Mouse (Mus musculus) neural tube, embryonic 11.5 days (tissue): ENCODE data around the gene Prdm1. TPM values are rescaled to one million over a fixed set of nuclear protein-coding genes. Genes with fewer than 3 reads are reported as not detected.

Experiments
- ATAC-seq: fragments of 200-750 bp; cut with Nextera tagmentation; 2 replicates; pipeline ENCODE4 v1.8.0; 2017; ENCODE audit warnings: moderate number of reproducible peaks, mild to moderate bottlenecking, moderate TSS enrichment, moderate library complexity; ENCODE audit not compliant: insufficient read depth, low FRiP score, low TSS enrichment
- DNase-seq: peaks from one replicate; pipeline ENCODE4 v3.0.0-alpha.2; 2015; ENCODE audit warnings: low spot score
- H3K27ac ChIP-seq: fragments of 300-500 bp; sonication (generic); 2 replicates; pipeline ENCODE4 v1.5.1; 2014; ENCODE audit warnings: low read depth, mild to moderate bottlenecking, low read length
- H3K27me3 ChIP-seq: fragments of 300-500 bp; sonication (generic); 2 replicates; pipeline ENCODE4 v1.6.1; 2014; ENCODE audit warnings: mild to moderate bottlenecking, low read length, mixed read lengths; ENCODE audit not compliant: control insufficient read depth, insufficient read depth
- H3K36me3 ChIP-seq: fragments of 300-500 bp; sonication (generic); 2 replicates; pipeline ENCODE4 v1.6.1; 2014; ENCODE audit warnings: mild to moderate bottlenecking, low read length, moderate library complexity, mixed read lengths; ENCODE audit not compliant: control insufficient read depth, insufficient read depth
- H3K4me1 ChIP-seq: fragments of 300-500 bp; sonication (generic); 2 replicates; pipeline ENCODE4 v1.6.1; 2014; ENCODE audit warnings: low read length, mixed read lengths; ENCODE audit not compliant: control insufficient read depth, insufficient read depth
- H3K4me2 ChIP-seq: fragments of 300-500 bp; sonication (generic); 2 replicates; pipeline ENCODE4 v1.6.1; 2014; ENCODE audit warnings: low read depth, mild to moderate bottlenecking, moderate library complexity
- H3K4me3 ChIP-seq: fragments of 300-500 bp; sonication (generic); 2 replicates; pipeline ENCODE4 v1.5.1; 2014; ENCODE audit warnings: low read depth, low read length
- H3K9ac ChIP-seq: fragments of 300-500 bp; sonication (generic); 2 replicates; pipeline ENCODE4 v1.6.1; 2014; ENCODE audit warnings: mild to moderate bottlenecking, low read length
- H3K9me3 ChIP-seq: fragments of 300-500 bp; sonication (generic); 2 replicates; pipeline ENCODE4 v1.6.1; 2016; ENCODE audit warnings: low read length; ENCODE audit not compliant: control insufficient read depth
- WGBS: fragments of 180-500 bp; shearing (Covaris S2); extraction: QIAGEN DNeasy Blood & Tissue Kit; methylation state at CpG from one replicate; pipeline ENCODE4 v1.1.7; 2014; 5-methylcytosine and 5-hydroxymethylcytosine counted together
- polyA plus RNA-seq: library from polyadenylated mRNA; unstranded; fragments of >200 nt; fragmentation: Nextera tagmentation; extraction: Ambion mirVana; gene quantifications from 2 replicates; pipeline ENCODE4 v1.2.1, GENCODE M21; 2014

Gene Prdm1
- polyA plus RNA-seq, 1 experiment from 2014 or later: 1.5 TPM

GRCm38 (mm10) chr10:44483116-44483515 lies 45.2 kb downstream of the Prdm1 start:
- ATAC-seq (no peak), DNase-seq (no peak)
- no peaks in the 10 kb centered on the region for H3K27me3 ChIP-seq
- WGBS: 45% methylated on average over 6 of the region's 6 CpGs
- H3K9ac ChIP-seq: no peak overlapping the region
- H3K4me3 ChIP-seq: no peak overlapping the region
- peaks cover 5% of the 10 kb centered on the region for H3K4me1 ChIP-seq
- H3K9me3 ChIP-seq: no peaks in the 10 kb centered on the region
- H3K36me3 ChIP-seq: no peaks in the 10 kb centered on the region
- H3K4me2 ChIP-seq: no peak overlapping the region
- H3K27ac ChIP-seq: no peak overlapping the region

GRCm38 (mm10) chr10:44481379-44481778 lies 46.9 kb downstream of the Prdm1 start:
- Histone ChIP-seq H3K27me3 (no peaks in the 10 kb centered on the region), H3K4me2 (no peak overlapping the region), H3K36me3 (no peaks in the 10 kb centered on the region), H3K4me3 (no peak overlapping the region), H3K9ac (no peak overlapping the region), H3K9me3 (no peaks in the 10 kb centered on the region), H3K4me1 (peaks cover 5% of the 10 kb centered on the region), H3K27ac (no peak overlapping the region)
- DNase-seq (no peak), ATAC-seq (no peak)
- WGBS: 95% methylated on average over 5 of the region's 5 CpGs

DNA sequence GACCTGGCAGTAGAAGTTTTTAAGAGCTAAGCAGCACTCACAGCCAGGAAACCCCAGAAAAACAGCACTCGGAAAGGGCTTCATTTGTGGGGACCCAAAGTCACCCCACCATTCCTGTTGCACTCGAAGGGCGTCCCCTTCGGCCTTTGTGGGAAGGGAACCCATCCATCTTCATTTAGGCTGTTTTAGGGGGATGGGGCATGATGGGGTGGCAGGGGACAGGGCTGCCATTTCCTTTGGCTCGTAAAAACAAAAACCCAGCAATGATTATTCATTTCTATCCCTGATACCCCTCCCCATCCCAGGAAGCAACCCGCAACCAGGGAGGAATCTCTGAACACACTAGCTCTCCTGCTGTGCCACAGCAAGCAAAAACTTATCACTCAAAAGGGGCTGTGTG lies 49.0 kb downstream of the Prdm1 start:
- Histone ChIP-seq H3K36me3 (no peaks in the 10 kb centered on the region), H3K27me3 (no peaks in the 10 kb centered on the region), H3K9ac (no peak overlapping the region), H3K9me3 (no peaks in the 10 kb centered on the region), H3K4me3 (no peak overlapping the region), H3K27ac (no peak overlapping the region), H3K4me2 (no peak overlapping the region), H3K4me1 (peaks cover 5% of the 10 kb centered on the region)
- WGBS: 8% methylated on average over 6 of the region's 6 CpGs
- no peak for ATAC-seq
- no peak for DNase-seq

- Histone ChIP-seq H3K36me3 (no peaks in the 10 kb centered on the region), H3K4me1 (peaks cover 5% of the 10 kb centered on the region), H3K4me3 (no peak overlapping the region), H3K4me2 (no peak overlapping the region), H3K9ac (no peak overlapping the region), H3K9me3 (no peaks in the 10 kb centered on the region), H3K27ac (no peak overlapping the region), H3K27me3 (no peaks in the 10 kb centered on the region)
- WGBS: 61% methylated on average over 5 of the region's 5 CpGs
- DNase-seq (no peak), ATAC-seq (no peak)
Observed at GRCm38 (mm10) chr10:44478091-44478490, 50.2 kb downstream of the Prdm1 start.

- no peak overlapping the region for H3K4me2 ChIP-seq
- no peak overlapping the region for H3K27ac ChIP-seq
- 92% methylated on average over 8 of the region's 8 CpGs for WGBS
- no peaks in the 10 kb centered on the region for H3K36me3 ChIP-seq
- no peak overlapping the region for H3K4me3 ChIP-seq
- ATAC-seq (no peak), DNase-seq (no peak)
- H3K9me3 ChIP-seq: no peaks in the 10 kb centered on the region
- H3K9ac ChIP-seq: no peak overlapping the region
- no peaks in the 10 kb centered on the region for H3K27me3 ChIP-seq
- peaks cover 5% of the 10 kb centered on the region for H3K4me1 ChIP-seq
Observed at GRCm38 (mm10) chr10:44477240-44477639, 51.1 kb downstream of the Prdm1 start.

- 76% methylated on average over 13 of the region's 13 CpGs for WGBS
- Histone ChIP-seq H3K9me3 (no peaks in the 10 kb centered on the region), H3K4me1 (peaks cover 5% of the 10 kb centered on the region), H3K36me3 (no peaks in the 10 kb centered on the region), H3K4me2 (no peak overlapping the region), H3K9ac (no peak overlapping the region), H3K27me3 (no peaks in the 10 kb centered on the region), H3K27ac (no peak overlapping the region), H3K4me3 (no peak overlapping the region)
- no peak for ATAC-seq
- DNase-seq: no peak
Observed at GRCm38 (mm10) chr10:44476523-44476922, 51.8 kb downstream of the Prdm1 start.

DNA sequence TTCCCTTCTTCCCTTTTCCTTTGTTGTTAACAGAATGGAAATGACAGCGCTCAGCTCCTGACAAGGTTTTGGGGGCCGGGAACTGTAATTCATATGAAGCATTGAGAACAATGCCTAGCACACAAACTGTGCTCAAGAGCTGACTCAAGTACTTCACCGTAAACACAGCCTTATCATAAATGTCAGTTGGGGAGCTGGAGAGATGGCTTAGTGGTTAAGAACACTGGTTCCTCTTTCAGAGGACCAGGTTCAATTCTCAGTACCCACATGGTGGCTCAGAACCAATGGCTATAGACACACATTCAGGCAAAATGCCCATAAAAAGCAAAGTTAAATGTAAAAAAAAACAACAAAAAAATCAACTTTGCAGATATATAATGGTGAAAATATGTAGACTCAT lies 52.9 kb downstream of the Prdm1 start:
- no peak for ATAC-seq
- 84% methylated on average over 3 of the region's 3 CpGs for WGBS

GRCm38 (mm10) chr10:44474256-44474655 lies 54.0 kb downstream of the Prdm1 start:
- Histone ChIP-seq H3K36me3 (no peaks in the 10 kb centered on the region), H3K27ac (no peak overlapping the region), H3K9ac (no peak overlapping the region), H3K4me2 (no peak overlapping the region), H3K27me3 (no peaks in the 10 kb centered on the region), H3K4me1 (peaks cover 2% of the 10 kb centered on the region), H3K9me3 (no peaks in the 10 kb centered on the region), H3K4me3 (no peak overlapping the region)
- 66% methylated on average over 10 of the region's 10 CpGs for WGBS
- peak; percentile 33 for DNase-seq
- no peak for ATAC-seq

More for the DNA sequence above, 52.9 kb downstream of the Prdm1 start:
- H3K36me3 ChIP-seq: no peaks in the 10 kb centered on the region
- H3K9ac ChIP-seq: no peak overlapping the region
- no peak overlapping the region for H3K27ac ChIP-seq
- no peak for DNase-seq
- H3K9me3 ChIP-seq: no peaks in the 10 kb centered on the region
- H3K4me2 ChIP-seq: no peak overlapping the region
- peaks cover 5% of the 10 kb centered on the region for H3K4me1 ChIP-seq
- no peaks in the 10 kb centered on the region for H3K27me3 ChIP-seq
- H3K4me3 ChIP-seq: no peak overlapping the region

DNA sequence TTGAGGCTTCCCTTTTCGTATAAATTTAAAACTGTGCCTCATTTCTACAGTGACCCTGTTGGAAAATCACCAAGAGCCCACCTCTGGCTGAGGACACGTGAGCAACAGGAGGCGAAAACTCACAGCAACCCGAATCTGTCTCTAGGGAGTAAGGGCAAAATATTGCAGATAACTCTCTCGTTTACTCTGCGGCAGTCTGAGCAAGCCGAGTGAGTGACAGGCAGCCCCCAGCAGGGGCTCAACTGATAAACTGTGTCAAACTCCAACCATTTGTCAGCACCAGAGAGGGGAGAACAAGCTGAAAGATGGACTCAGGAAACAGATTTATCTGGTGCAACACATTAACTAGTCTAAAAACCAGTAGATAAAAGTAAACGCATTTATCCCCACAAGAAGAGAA lies 62.7 kb downstream of the Prdm1 start:
- H3K4me3 ChIP-seq: no peak overlapping the region
- H3K9ac ChIP-seq: no peak overlapping the region
- H3K27ac ChIP-seq: no peak overlapping the region
- H3K27me3 ChIP-seq: no peaks in the 10 kb centered on the region
- H3K4me1 ChIP-seq: no peaks in the 10 kb centered on the region
- DNase-seq: no peak
- H3K9me3 ChIP-seq: no peaks in the 10 kb centered on the region
- no peak for ATAC-seq
- H3K4me2 ChIP-seq: no peak overlapping the region
- H3K36me3 ChIP-seq: no peaks in the 10 kb centered on the region
- whole genome bisulfite sequencing: 29% methylated on average over 8 of the region's 8 CpGs
